Mouse (Mus musculus) layer of hippocampus, adult 8-10 months (tissue): ENCODE data around the gene Qrfpr. TPM values are rescaled to one million over a fixed set of nuclear protein-coding genes. Genes with fewer than 3 reads are reported as not detected.

Experiments used
- DNase-seq, 2 experiments: peaks; one replicate each; pipeline ENCODE4 v3.0.0; 2022; ENCODE audit warnings: low spot score in 2 of 2
- total RNA-seq, 4 experiments: library from RNA; stranded (reverse); gene quantifications; 2 replicates each; pipeline ENCODE4 v1.2.4; 2022

Gene Qrfpr
- total RNA-seq, 4 experiments from 2014 or later, result 0.61 to 2.3 (median 1.7) TPM

DNA sequence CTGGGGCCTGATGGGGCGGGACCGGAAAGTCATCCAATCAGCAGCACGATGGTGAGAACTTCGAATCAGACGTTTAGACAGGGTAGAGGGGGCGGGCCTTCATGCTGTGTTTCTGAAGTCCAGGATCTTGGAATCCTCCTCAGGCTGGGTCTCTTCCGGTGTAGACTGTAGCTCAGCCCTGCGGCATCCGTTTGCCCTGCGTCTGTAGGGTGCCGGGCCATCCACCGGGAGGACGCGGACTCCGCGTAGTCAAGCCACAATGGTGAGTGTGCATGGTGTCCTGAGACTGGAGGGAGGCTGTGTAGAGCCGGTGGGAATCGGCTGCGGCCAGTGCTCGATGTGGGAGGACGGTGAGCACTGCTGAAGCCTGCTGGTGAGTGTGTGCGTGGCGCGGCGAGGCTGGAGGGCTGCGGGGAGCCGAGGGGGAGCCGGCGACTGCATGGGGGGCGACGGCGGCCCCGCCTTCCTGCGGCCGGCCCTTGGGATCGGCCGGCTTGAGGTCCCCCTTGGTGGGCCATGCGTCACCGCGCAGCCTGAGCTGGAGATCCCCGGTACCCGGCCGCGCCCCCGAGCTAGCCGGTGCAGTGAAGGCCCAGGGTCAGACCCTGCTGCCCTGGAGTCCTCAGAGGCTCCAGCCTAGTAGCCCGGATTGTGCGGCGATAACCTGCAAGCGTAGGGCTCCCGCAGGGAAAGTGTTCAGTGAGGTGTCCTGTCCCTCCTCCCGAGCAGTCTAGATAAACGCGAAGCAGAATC is 71.0 kb downstream of the Qrfpr start, which contains the start of gene D3Ertd254e:
TSS of gene D3Ertd254e (plus strand) at position 84 of the 753 bp plus-strand sequence.
- DNase-seq, result peak; percentile 93

GRCm38 (mm10) chr3:36150537-36150933 is 71.6 kb downstream of the Qrfpr start:
- DNase-seq, result no peak

- DNase-seq, result no peak
Measured at GRCm38 (mm10) chr3:36138996-36139395, 83.1 kb downstream of the Qrfpr start.

GRCm38 (mm10) chr3:36138171-36138660 is 83.9 kb downstream of the Qrfpr start:
- no peak for DNase-seq

GRCm38 (mm10) chr3:36137560-36137959 is 84.6 kb downstream of the Qrfpr start:
- DNase-seq, result no peak

- DNase-seq, result no peak
Measured at GRCm38 (mm10) chr3:36136152-36136551, 86.0 kb downstream of the Qrfpr start.

Other genes starting within 250 kb of the Qrfpr start
- gene Mccc1, start 221.6 kb downstream of the Qrfpr start, total RNA-seq, result 10 to 100 TPM; 33.2 to 47.1 (median 39.3) TPM
- gene Ccdc144b, start 168.8 kb downstream of the Qrfpr start, total RNA-seq, result not detected
- 10 to 100 TPM; 37.1 to 59.0 (median 44.3) TPM for gene Acad9, start 156.3 kb downstream of the Qrfpr start, total RNA-seq
- gene D3Ertd254e, start 71.3 kb downstream of the Qrfpr start, total RNA-seq, result 10 to 100 TPM; 15.1 to 19.7 (median 18.2) TPM